Mouse (Mus musculus): ENCODE data around the gene Fkbp5. TPM values are rescaled to one million over a fixed set of nuclear protein-coding genes. Genes with fewer than 3 reads are reported as not detected.

Fkbp5 gene
- total RNA-seq, 2 experiments from 2014 or later: 46.4 to 53.2 TPM

- intact Hi-C loops (cut with DNase I): no loop called here
- DNase-seq (ENCODE audit: low spot score in 2 of 2): no peak
These were observed 113.0 kb downstream of the Fkbp5 start for GRCm38 (mm10) chr17:28404301-28404700.

- no peak for DNase-seq (ENCODE audit: low spot score in 2 of 2)
- intact Hi-C loops (cut with DNase I): no loop called here
These were observed 122.3 kb downstream of the Fkbp5 start for GRCm38 (mm10) chr17:28394994-28395393.

- no peak for DNase-seq (ENCODE audit: low spot score in 2 of 2)
- intact Hi-C loops (cut with DNase I): no loop called here
These were observed 123.1 kb downstream of the Fkbp5 start for GRCm38 (mm10) chr17:28394051-28394765.

- intact Hi-C loops (cut with DNase I): no loop called here
- DNase-seq (ENCODE audit: low spot score in 2 of 2): no peak
These were observed 125.5 kb downstream of the Fkbp5 start for GRCm38 (mm10) chr17:28391568-28392432.

GRCm38 (mm10) chr17:28388534-28388933, 128.8 kb downstream of the Fkbp5 start:
- DNase-seq (ENCODE audit: low spot score in 2 of 2): no peak
- intact Hi-C loops (cut with DNase I): no loop called here

- peak; percentile 81 to 86 for DNase-seq (ENCODE audit: low spot score in 2 of 2)
- intact Hi-C loops (cut with DNase I): loop anchor here (2.0 kb wide), 1 partner anchor 142 kb away; no protein-coding TSS in a partner anchor
These were observed 131.0 kb downstream of the Fkbp5 start for GRCm38 (mm10) chr17:28386150-28386905.

GRCm38 (mm10) chr17:28384298-28384697, 133.0 kb downstream of the Fkbp5 start:
- no peak for DNase-seq (ENCODE audit: low spot score in 2 of 2)
- intact Hi-C loops (cut with DNase I): no loop called here

GRCm38 (mm10) chr17:28380255-28380654, 137.1 kb downstream of the Fkbp5 start:
- no peak for DNase-seq (ENCODE audit: low spot score in 2 of 2)
- intact Hi-C loops (cut with DNase I): no loop called here

- intact Hi-C loops (cut with DNase I): no loop called here
- no peak for DNase-seq (ENCODE audit: low spot score in 2 of 2)
These were observed 141.7 kb downstream of the Fkbp5 start for GRCm38 (mm10) chr17:28375592-28376061.

- intact Hi-C loops (cut with DNase I): no loop called here
- no peak for DNase-seq (ENCODE audit: low spot score in 2 of 2)
These were observed 142.8 kb downstream of the Fkbp5 start for GRCm38 (mm10) chr17:28374494-28374893.

- intact Hi-C loops (cut with DNase I): no loop called here
- DNase-seq (ENCODE audit: low spot score in 2 of 2): no peak
These were observed 143.5 kb downstream of the Fkbp5 start for GRCm38 (mm10) chr17:28373821-28374220.

GRCm38 (mm10) chr17:28371941-28372340, 145.4 kb downstream of the Fkbp5 start:
- intact Hi-C loops (cut with DNase I): no loop called here

GRCm38 (mm10) chr17:28371286-28371685, 146.0 kb downstream of the Fkbp5 start:
- DNase-seq (ENCODE audit: low spot score in 2 of 2): no peak
- intact Hi-C loops (cut with DNase I): no loop called here

More at GRCm38 (mm10) chr17:28371941-28372340, 145.4 kb downstream of the Fkbp5 start:
- no peak for DNase-seq (ENCODE audit: low spot score in 2 of 2)

GRCm38 (mm10) chr17:28369056-28369455, 148.3 kb downstream of the Fkbp5 start:
- DNase-seq (ENCODE audit: low spot score in 2 of 2): no peak
- intact Hi-C loops (cut with DNase I): no loop called here

- peak; percentile 43 to 50 for DNase-seq (ENCODE audit: low spot score in 2 of 2)
- intact Hi-C loops (cut with DNase I): no loop called here
These were observed 148.9 kb downstream of the Fkbp5 start for GRCm38 (mm10) chr17:28368449-28368848.

- intact Hi-C loops (cut with DNase I): no loop called here
- no peak for DNase-seq (ENCODE audit: low spot score in 2 of 2)
These were observed 152.2 kb downstream of the Fkbp5 start, which contains the start of gene Tulp1 for GRCm38 (mm10) chr17:28365122-28365521. Gene Tulp1 (minus strand): TSS chr17:28365222.

- intact Hi-C loops (cut with DNase I): no loop called here
- no peak for DNase-seq (ENCODE audit: low spot score in 2 of 2)
These were observed 153.8 kb downstream of the Fkbp5 start for GRCm38 (mm10) chr17:28363507-28363906.

GRCm38 (mm10) chr17:28362653-28363292, 154.6 kb downstream of the Fkbp5 start:
- no peak for DNase-seq (ENCODE audit: low spot score in 2 of 2)
- intact Hi-C loops (cut with DNase I): no loop called here

GRCm38 (mm10) chr17:28361921-28362652, 155.2 kb downstream of the Fkbp5 start:
- DNase-seq (ENCODE audit: low spot score in 2 of 2): no peak
- intact Hi-C loops (cut with DNase I): no loop called here
